Mouse (Mus musculus) testis, adult 10 weeks (tissue): ENCODE measurements around the gene Cfap97. TPM values are rescaled to one million over a fixed set of nuclear protein-coding genes. Genes with fewer than 3 reads are reported as not detected.

Source experiments
- polyA plus RNA-seq: library from polyadenylated mRNA; stranded (reverse); fragments of 350-450 nt; fragmentation: Illumina TruSeq; extraction: RNeasy Lipid Tissue Mini Kit (QIAGEN cat#74804); gene quantifications from one replicate; pipeline ENCODE4 v1.2.3, GENCODE M21; 2014; ENCODE audit warnings: low read depth, low replicate concordance

Cfap97 gene
- 707 TPM for polyA plus RNA-seq

DNA sequence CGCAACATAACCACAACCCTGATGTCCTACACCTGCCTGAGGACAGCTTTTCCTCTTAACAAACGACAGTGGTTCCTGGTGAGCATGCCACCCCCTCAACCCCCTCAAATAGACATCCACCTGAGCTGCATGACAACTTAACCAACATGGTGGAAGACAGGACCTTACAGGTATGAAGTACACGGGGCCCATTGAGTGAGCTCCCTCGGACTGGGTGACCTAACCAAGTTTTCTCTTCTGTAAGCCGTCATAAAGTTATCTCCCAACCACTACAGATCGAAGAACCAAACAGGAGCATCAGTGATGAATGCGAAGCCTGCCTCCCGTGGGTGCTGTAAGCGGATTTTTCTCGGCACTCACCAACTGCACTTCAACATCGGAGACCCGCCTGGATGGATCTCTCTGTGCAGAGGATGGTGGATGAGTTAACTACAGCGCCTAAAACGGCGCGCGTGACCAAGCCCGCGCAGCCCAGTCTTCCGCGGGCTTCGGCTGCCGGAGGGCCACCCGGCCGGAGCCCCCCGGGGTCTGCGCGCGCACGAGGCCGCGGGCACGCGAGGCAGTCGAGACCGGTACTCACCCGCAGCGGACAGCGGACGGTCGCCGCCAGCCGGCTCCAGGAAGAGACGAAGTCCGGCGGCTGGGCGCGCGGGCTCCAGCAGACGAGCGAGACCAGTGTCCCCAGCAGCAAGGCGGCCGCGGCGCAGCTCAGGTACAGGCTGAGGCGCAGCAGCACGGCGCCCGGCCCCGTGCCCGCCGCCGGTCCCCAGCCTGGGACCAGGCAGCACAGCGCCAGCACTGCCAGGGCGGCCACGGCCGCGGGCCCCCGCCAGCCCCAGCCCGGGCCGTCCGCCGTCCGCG, at the start of gene Cfap97:
Cfap97 (plus strand) TSS at position 570 of the 861 bp plus-strand sequence.

GRCm38 (mm10) chr8:46152064-46153031, 777 bp downstream of the Cfap97 start, which contains the start of gene Snx25:
TSS of gene Snx25 (minus strand) at chr8:46152159.

DNA sequence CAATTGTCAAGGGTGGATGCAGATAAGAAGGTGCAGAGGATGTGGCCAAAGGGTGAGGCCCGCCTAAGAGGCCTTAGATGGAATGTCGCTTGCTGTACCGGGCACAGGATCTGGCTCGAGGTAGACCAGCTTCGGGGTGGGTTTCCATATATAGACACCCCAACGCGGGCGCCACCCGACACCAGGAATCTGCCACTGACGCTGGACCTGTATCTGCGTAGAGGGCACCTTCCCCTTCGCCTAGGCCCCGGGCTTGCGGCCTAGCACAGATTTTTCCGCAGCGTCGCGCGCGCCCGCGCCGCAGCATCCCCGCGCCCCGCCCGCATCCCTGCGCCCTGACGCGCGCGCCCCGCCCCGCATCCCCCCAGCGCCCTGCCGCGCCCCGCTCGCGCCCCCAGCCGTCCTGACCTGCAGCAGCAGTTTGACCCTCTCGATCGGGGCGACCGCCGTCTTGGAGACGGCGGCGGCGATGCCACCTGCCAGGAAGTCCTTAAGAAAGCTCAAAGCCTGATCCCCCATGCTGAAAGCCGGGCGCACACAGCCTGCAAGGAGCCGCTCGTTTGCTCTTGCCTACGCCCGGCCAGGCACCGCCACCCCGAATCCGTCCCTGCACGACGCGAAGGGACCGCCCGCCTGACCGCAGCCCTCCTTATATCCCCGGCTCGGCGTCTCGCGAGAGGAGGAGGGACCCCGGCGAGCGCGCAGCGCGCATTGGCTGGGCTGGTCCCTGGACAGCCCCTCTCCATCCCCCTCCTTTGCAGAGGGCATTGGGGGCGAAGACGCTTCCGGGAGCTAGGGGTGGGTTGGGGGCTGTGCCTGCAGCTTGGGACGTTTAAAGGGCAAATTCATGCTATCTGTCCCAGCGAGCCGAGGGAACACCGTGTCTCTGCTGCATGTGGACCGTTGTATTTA, 59.1 kb downstream of the Cfap97 start, which contains the start of gene Slc25a4:
Slc25a4 (minus strand) TSS at position 881 of the 912 bp plus-strand sequence.

Other genes starting within 250 kb of the Cfap97 start
- 201 TPM for gene Ccdc110, start 217.2 kb upstream of the Cfap97 start, polyA plus RNA-seq
- 206 TPM for gene 1700029J07Rik, start 176.5 kb upstream of the Cfap97 start, polyA plus RNA-seq
- gene Ufsp2, start 176.2 kb upstream of the Cfap97 start, polyA plus RNA-seq, result 66.1 TPM
- 191 TPM for gene Lrp2bp, start 152.5 kb upstream of the Cfap97 start, polyA plus RNA-seq
- gene Ankrd37, start 146.1 kb upstream of the Cfap97 start, polyA plus RNA-seq, result 3.7 TPM
- 48.1 TPM for gene Snx25, start 388 bp downstream of the Cfap97 start, polyA plus RNA-seq
- gene Slc25a4, start 59.5 kb downstream of the Cfap97 start, polyA plus RNA-seq, result 29.9 TPM
- 0.73 TPM for gene Helt, start 142.9 kb downstream of the Cfap97 start, polyA plus RNA-seq